ENCODE assay signal across 17 mouse cellular contexts in genomic region chr10:96783966-96784365, GRCm38 (mm10).
"Had no signal": no experiment of that assay in that cellular context is flagged by ENCODE, and none has a peak within 500 bp of the region (broad histone marks: within the 10 kb centered on the region; RNA-seq: fewer than 3 reads in every experiment).

No protein-coding gene starts in this region.

- ATAC-seq: liver, embryonic 12.5 days; liver, postnatal 0 days; lung, postnatal 0 days; midbrain, embryonic 13.5 days; midbrain, embryonic 15.5 days; midbrain, embryonic 16.5 days had no signal

- DNase-seq: left cerebral cortex, postnatal 4 days; liver; liver, embryonic 13.5 days; liver, postnatal 0 days; lung, adult 18-20 months; lung, adult 2 months; lung, embryonic 14.5 days; lung, postnatal 10 days; lung, postnatal 14 days; lung, postnatal 36 days; lung, postnatal 4 days; midbrain, embryonic 14.5 days had no signal
